Mouse (Mus musculus) ES-E14 (cell line): Measurements from ENCODE around the gene Scamp4. TPM values are rescaled to one million over a fixed set of nuclear protein-coding genes. Genes with fewer than 3 reads are reported as not detected.
A peak's percentile ranks its signal among the peaks of the same experiment; 100 is the strongest.

Experiments
- DNase-seq: peaks from one replicate; pipeline ENCODE4 v3.0.0-alpha.2; 2013; ENCODE audit warnings: low read depth, low spot score
- H3K27ac ChIP-seq: 2 replicates; pipeline ENCODE4 v1.5.1; 2012; ENCODE audit warnings: low read depth, mild to moderate bottlenecking, low read length, moderate library complexity, mixed read lengths; ENCODE audit not compliant: poor library complexity, insufficient read depth, severe bottlenecking
- H3K36me3 ChIP-seq: 2 replicates; pipeline ENCODE4 v1.6.1; 2012; ENCODE audit warnings: mild to moderate bottlenecking, low read length, moderate library complexity, mixed read lengths; ENCODE audit not compliant: control insufficient read depth, poor library complexity, insufficient read depth, severe bottlenecking
- H3K4me1 ChIP-seq, 2 experiments: fragments of 150-350 bp in 1 of 2; sonication (generic) in 1 of 2; 2 replicates each; pipeline ENCODE4 v1.6.1; 2012; ENCODE audit warnings: low read length in 2 of 2, mild to moderate bottlenecking in 1 of 2, mixed read lengths in 1 of 2; ENCODE audit not compliant: control insufficient read depth in 2 of 2, insufficient read depth in 2 of 2, poor library complexity in 1 of 2
- H3K4me3 ChIP-seq, 2 experiments: fragments of 150-350 bp in 1 of 2; sonication (generic) in 1 of 2; 2 replicates each; pipeline ENCODE4 v1.5.1; 2012; ENCODE audit warnings: low read length in 2 of 2, low read depth in 1 of 2, mild to moderate bottlenecking in 1 of 2, mixed read lengths in 1 of 2; ENCODE audit not compliant: insufficient read depth in 1 of 2, poor library complexity in 1 of 2, severe bottlenecking in 1 of 2
- H3K9ac ChIP-seq: 2 replicates; pipeline ENCODE4 v1.6.1; 2012; ENCODE audit warnings: low read depth, mild to moderate bottlenecking, low read length, mixed read lengths; ENCODE audit not compliant: poor library complexity, insufficient read depth, severe bottlenecking
- H3K9me3 ChIP-seq: fragments of 150-350 bp; sonication (generic); 2 replicates; pipeline ENCODE4 v1.6.1; 2012; ENCODE audit warnings: low read depth, mild to moderate bottlenecking, low read length; ENCODE audit not compliant: control insufficient read depth, insufficient read depth
- CHD2 ChIP-seq: IDR thresholded peaks from 2 replicates; pipeline ENCODE4 v1.6.1; 2014; ENCODE audit warnings: mild to moderate bottlenecking, low read depth, low read length, inconsistent platforms
- HCFC1 ChIP-seq: IDR thresholded peaks from 2 replicates; pipeline ENCODE4 v1.6.1; 2012; ENCODE audit warnings: low read length, inconsistent platforms, borderline replicate concordance; ENCODE audit not compliant: insufficient read depth
- MAFK ChIP-seq: IDR thresholded peaks from 2 replicates; pipeline ENCODE4 v1.6.1; 2014; ENCODE audit warnings: mild to moderate bottlenecking, low read depth, low read length, inconsistent platforms; ENCODE audit not compliant: insufficient read depth
- ZC3H11A ChIP-seq: IDR thresholded peaks from 2 replicates; pipeline ENCODE4 v1.6.1; 2012; ENCODE audit warnings: low read depth, mild to moderate bottlenecking, inconsistent platforms, low read length, borderline replicate concordance
- ZNF384 ChIP-seq: IDR thresholded peaks from 2 replicates; pipeline ENCODE4 v1.6.1; 2012; ENCODE audit warnings: low read depth, low read length, inconsistent platforms
- in situ Hi-C, 2 experiments: fragments of 600-800 bp; cut with MboI; formaldehyde crosslinking; loops; one replicate each; pipeline ENCODE4 v1.15.1; 2025; ENCODE audit warnings: low sequenced_read_pairs in 2 of 2, inconsistent platforms in 1 of 2; ENCODE audit not compliant: unreplicated experiment in 2 of 2
- total RNA-seq: library from RNA; depleted of rRNA; stranded (reverse); fragments of 300-350 nt; gene quantifications from 2 replicates; pipeline ENCODE4 v1.2.3, GENCODE M21; 2012

The Scamp4 gene
- total RNA-seq, 1 experiment: 54.8 TPM

GRCm38 (mm10) chr10:80659213-80659612 is 56.5 kb downstream of the Scamp4 start:
- Histone ChIP-seq H3K4me3 (0 out of 4 replicates have a peak overlapping the region, but pooled peaks of 1 of the 2 experiments have one; percentile 2), H3K27ac (peak overlapping the region; percentile 54), H3K36me3 (no peaks in the 10 kb centered on the region), H3K9ac (peak overlapping the region; percentile 50; the same call in 1 of the 2 replicates), H3K9me3 (no peaks in the 10 kb centered on the region), H3K4me1 (peaks cover 2 to 30% of the 10 kb centered on the region in 2 experiments)
- no peak for TF ChIP-seq CHD2
- no peak for TF ChIP-seq ZNF384
- TF ChIP-seq ZC3H11A: no peak
- TF ChIP-seq HCFC1: no peak
- TF ChIP-seq MAFK: no peak
- in situ Hi-C loops: no loop called here
- DNase-seq: peak; percentile 60

- peak; percentile 83 for DNase-seq
- Histone ChIP-seq H3K36me3 (no peaks in the 10 kb centered on the region; the same call in 1 of the 2 replicates), H3K27ac (no peak overlapping the region), H3K4me3 (no peak overlapping the region), H3K9ac (no peak overlapping the region), H3K4me1 (peaks cover 2 to 31% of the 10 kb centered on the region in 2 experiments), H3K9me3 (no peaks in the 10 kb centered on the region)
- TF ChIP-seq HCFC1 (no peak), ZNF384 (no peak), CHD2 (peak; percentile 78)
- in situ Hi-C loops: no loop called here
Observed at GRCm38 (mm10) chr10:80661149-80661548, 58.5 kb downstream of the Scamp4 start.

GRCm38 (mm10) chr10:80663485-80664196 is 61.0 kb downstream of the Scamp4 start:
- in situ Hi-C loops: no loop called here
- peaks cover 22% of the 10 kb centered on the region for H3K36me3 ChIP-seq
- no peak for DNase-seq
- H3K4me1 ChIP-seq: peaks cover under 1 to 26% of the 10 kb centered on the region in 2 experiments
- H3K4me3 ChIP-seq: no peak overlapping the region
- TF ChIP-seq MAFK: no peak
- H3K27ac ChIP-seq: no peak overlapping the region
- no peak overlapping the region for H3K9ac ChIP-seq
- no peaks in the 10 kb centered on the region for H3K9me3 ChIP-seq

- TF ChIP-seq ZNF384 (peak; percentile 79), MAFK (no peak), ZC3H11A (no peak), CHD2 (no peak)
- in situ Hi-C loops: no loop called here
- H3K27ac ChIP-seq: peak overlapping the region; percentile 55; the same call in 1 of the 2 replicates
- H3K9ac ChIP-seq: peak overlapping the region; percentile 73
- DNase-seq: no peak
- H3K4me1 ChIP-seq: peaks cover 0 to 24% of the 10 kb centered on the region in 2 experiments; a peak in 3 of 4 replicates
- no peaks in the 10 kb centered on the region for H3K9me3 ChIP-seq
- peak overlapping the region; percentile 31 to 45 for H3K4me3 ChIP-seq
- H3K36me3 ChIP-seq: peaks cover 30% of the 10 kb centered on the region
Observed at GRCm38 (mm10) chr10:80664197-80665015, 61.7 kb downstream of the Scamp4 start.
